Mouse (Mus musculus) embryonic fibroblast, embryonic 13.5 days (primary cell): ENCODE data around the gene Phyh.

Source experiments
- CTCF ChIP-seq: IDR thresholded peaks from 2 replicates; pipeline ENCODE4 v1.5.1; 2011; ENCODE audit warnings: mild to moderate bottlenecking, control low read depth, low read length, moderate library complexity, borderline replicate concordance; ENCODE audit not compliant: insufficient read depth
- POLR2A ChIP-seq: IDR thresholded peaks from 2 replicates; pipeline ENCODE4 v1.6.1; 2011; ENCODE audit warnings: low read depth, mild to moderate bottlenecking, control low read depth, low read length, moderate library complexity

- TF ChIP-seq POLR2A (no peak), CTCF (no peak)
These were observed 19.1 kb downstream of the Phyh start for GRCm38 (mm10) chr2:4937931-4938330.
